Mouse (Mus musculus) cerebellum, adult 2 months (tissue): ENCODE measurements around the gene Prdm11. TPM values are rescaled to one million over a fixed set of nuclear protein-coding genes. Genes with fewer than 3 reads are reported as not detected.

Source experiments
- DNase-seq, 2 experiments: peaks; one replicate each; pipeline ENCODE4 v3.0.0; 2021
- H3K27ac ChIP-seq: fragments of 200-500 bp; 2 replicates; pipeline ENCODE4 v1.5.1; 2012; ENCODE audit warnings: low read length, control low read depth, inconsistent platforms; ENCODE audit not compliant: insufficient read depth
- H3K27me3 ChIP-seq: fragments of 200-500 bp; 2 replicates; pipeline ENCODE4 v1.6.1; 2012; ENCODE audit warnings: inconsistent platforms, mild to moderate bottlenecking, low read length, moderate library complexity; ENCODE audit not compliant: control insufficient read depth, insufficient read depth
- H3K4me1 ChIP-seq: fragments of 200-500 bp; 2 replicates; pipeline ENCODE4 v1.6.1; 2011; ENCODE audit warnings: low read length; ENCODE audit not compliant: control insufficient read depth, insufficient read depth
- H3K4me3 ChIP-seq: fragments of 200-500 bp; replicated peaks from 2 replicates; pipeline ENCODE3; 2011; ENCODE audit warnings: mild to moderate bottlenecking, low read depth, low read length, control low read depth; ENCODE audit not compliant: insufficient read depth
- CTCF ChIP-seq: fragments of 200-500 bp; IDR thresholded peaks from 2 replicates; pipeline ENCODE4 v1.5.1; 2011; ENCODE audit warnings: low read depth, mild to moderate bottlenecking, control low read depth, low read length, moderate library complexity, borderline replicate concordance; ENCODE audit not compliant: insufficient read depth
- POLR2A ChIP-seq: fragments of 200-500 bp; IDR thresholded peaks from 2 replicates; pipeline ENCODE4 v1.6.1; 2011; ENCODE audit warnings: low read length, control low read depth, borderline replicate concordance; ENCODE audit not compliant: insufficient read depth
- WGBS: fragments of 180-500 bp; shearing (Covaris S2); methylation state at CpG from one replicate; pipeline ENCODE4 v1.1.7; 2018; 5-methylcytosine and 5-hydroxymethylcytosine counted together
- polyA plus RNA-seq: library from polyadenylated mRNA; depleted of rRNA; stranded (reverse); fragments of >200 nt; gene quantifications from 2 replicates; pipeline ENCODE4 v1.2.3, GENCODE M21; 2012

The Prdm11 gene
- polyA plus RNA-seq, 1 experiment = 10.3 TPM

DNA sequence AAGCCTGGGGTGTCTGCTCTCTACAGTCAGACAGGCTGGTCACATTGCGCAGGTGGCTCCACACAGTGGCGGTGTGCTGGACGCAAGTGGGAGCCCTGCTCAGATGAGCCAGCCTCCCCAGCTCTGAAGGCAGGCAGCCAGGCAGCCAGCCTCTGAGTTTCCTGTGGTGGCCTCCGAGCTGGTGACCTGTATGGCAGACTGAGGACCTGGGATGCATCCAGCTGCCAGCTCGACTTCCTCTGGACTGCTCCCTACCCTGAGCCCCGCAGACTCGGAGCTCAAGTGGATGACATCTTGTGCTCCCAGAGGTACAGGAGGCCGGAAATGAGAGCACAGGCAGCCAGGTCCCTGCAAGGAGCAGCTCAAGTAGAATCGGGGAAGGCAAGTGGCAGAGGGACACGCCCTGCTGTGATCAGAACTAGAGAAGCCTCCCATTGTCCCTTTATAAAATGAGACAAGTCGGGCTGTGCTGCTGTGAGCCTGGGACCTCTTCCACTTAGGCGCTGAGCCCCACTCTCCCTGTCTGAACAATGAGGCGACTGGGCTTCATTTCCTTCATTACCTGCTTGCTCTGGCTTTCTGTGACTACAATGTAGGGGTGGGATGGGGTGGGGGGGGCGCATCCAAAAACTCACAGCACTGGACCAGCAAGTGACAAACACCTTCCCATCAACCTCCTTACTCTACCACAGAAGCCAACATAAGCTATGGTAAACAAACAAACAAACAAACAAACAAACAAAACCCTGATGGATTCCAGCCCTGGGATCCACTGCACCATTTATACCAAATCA is 16.5 kb downstream of the Prdm11 start:
- Histone ChIP-seq H3K4me1 (peaks cover 54% of the 10 kb centered on the region), H3K27ac (peak overlapping the region; percentile 70), H3K27me3 (no peaks in the 10 kb centered on the region), H3K4me3 (no peak overlapping the region)
- TF ChIP-seq CTCF (no peak; the same call in 1 of the 2 replicates), POLR2A (no peak)
- DNase-seq = peak; percentile 73 to 78
- WGBS = 5% methylated on average over 14 of the region's 14 CpGs

- 61% methylated on average over 6 of the region's 6 CpGs for WGBS
- TF ChIP-seq POLR2A (no peak), CTCF (peak; percentile 37)
- no peak for DNase-seq
- Histone ChIP-seq H3K4me1 (peaks cover 54% of the 10 kb centered on the region), H3K27ac (no peak overlapping the region), H3K27me3 (no peaks in the 10 kb centered on the region), H3K4me3 (no peak overlapping the region)
Measured at GRCm38 (mm10) chr2:93028865-93029264, 17.1 kb downstream of the Prdm11 start.

DNA sequence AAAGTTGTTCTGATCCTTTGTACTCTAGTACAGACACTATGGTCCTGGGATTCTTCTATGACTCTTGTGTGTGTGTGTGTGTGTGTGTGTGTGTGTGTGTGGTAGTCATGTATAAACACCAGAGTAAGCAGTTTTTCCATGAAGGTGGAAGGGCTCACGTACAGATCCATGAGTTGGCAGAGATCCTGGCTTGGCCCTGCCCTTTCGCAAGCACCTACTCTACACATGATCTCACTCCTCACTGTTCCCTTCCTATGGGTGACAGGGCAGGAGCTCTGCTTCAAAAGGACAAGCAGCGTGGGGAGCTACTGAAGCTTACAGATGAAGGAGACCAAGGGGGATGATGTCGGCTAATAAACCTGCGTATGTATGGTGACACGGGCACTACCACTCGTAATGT is 18.3 kb downstream of the Prdm11 start:
- WGBS = 91% methylated on average over 7 of the region's 7 CpGs
- TF ChIP-seq POLR2A (no peak), CTCF (no peak)
- H3K4me3 ChIP-seq = no peak overlapping the region
- no peak for DNase-seq
- H3K4me1 ChIP-seq = peaks cover 50% of the 10 kb centered on the region
- no peak overlapping the region for H3K27ac ChIP-seq
- H3K27me3 ChIP-seq = no peaks in the 10 kb centered on the region

- 64% methylated on average over 3 of the region's 3 CpGs for WGBS
- Histone ChIP-seq H3K4me1 (peaks cover 18% of the 10 kb centered on the region), H3K27ac (no peak overlapping the region)
Measured at GRCm38 (mm10) chr2:93024431-93024830, 21.5 kb downstream of the Prdm11 start.

DNA sequence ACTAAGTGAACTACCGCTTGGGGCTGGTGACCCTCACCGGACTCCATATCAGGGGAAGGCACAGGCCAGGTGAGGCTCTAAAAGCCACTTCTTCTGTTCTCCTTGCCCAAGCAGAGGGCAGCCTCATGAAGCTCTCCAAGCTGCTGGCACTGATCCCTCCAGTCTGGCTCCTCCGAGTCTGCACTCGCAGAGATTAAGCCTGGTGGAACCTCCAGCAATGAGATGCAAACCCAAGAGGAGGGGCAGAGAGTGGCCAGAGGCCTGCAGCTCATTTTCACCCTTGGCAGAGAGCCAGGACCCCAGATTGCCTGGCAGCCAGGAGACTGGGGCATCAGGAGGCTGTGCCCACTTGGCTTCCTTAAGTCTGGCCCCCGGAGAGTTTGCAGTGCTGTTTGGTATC is 27.1 kb downstream of the Prdm11 start:
- H3K4me1 ChIP-seq = peaks cover 16% of the 10 kb centered on the region
- WGBS = 23% methylated on average over 5 of the region's 5 CpGs
- no peak overlapping the region for H3K4me3 ChIP-seq
- DNase-seq = peak; percentile 68 to 75
- no peak overlapping the region for H3K27ac ChIP-seq
- no peaks in the 10 kb centered on the region for H3K27me3 ChIP-seq
- TF ChIP-seq POLR2A = no peak
- TF ChIP-seq CTCF = no peak

More at GRCm38 (mm10) chr2:93024431-93024830, 21.5 kb downstream of the Prdm11 start:
- H3K4me3 ChIP-seq = no peak overlapping the region
- DNase-seq = no peak
- no peak for TF ChIP-seq POLR2A
- no peak for TF ChIP-seq CTCF
- H3K27me3 ChIP-seq = no peaks in the 10 kb centered on the region

DNA sequence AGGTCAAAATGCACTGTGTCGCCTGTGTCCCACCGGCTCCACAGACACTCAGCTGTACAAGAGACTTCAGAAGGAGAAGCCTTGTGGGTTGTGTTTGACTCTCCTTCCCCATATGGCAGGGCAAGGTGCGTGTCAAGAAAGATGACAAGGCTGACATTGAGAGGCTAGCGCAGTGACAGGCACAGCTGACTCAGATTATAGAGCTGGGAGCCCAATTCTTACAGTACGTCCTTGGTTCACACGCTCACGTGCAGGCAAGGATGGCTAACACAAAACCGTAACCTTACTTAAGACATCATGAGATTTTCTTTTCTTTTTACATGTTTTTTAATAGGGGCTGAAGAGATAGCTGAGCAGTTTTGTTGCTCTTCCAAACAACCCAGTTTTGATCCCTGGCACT is 28.8 kb downstream of the Prdm11 start:
- TF ChIP-seq CTCF (no peak), POLR2A (no peak)
- Histone ChIP-seq H3K27me3 (no peaks in the 10 kb centered on the region), H3K4me3 (no peak overlapping the region), H3K4me1 (peaks cover 16% of the 10 kb centered on the region), H3K27ac (no peak overlapping the region)
- DNase-seq = no peak
- 89% methylated on average over 8 of the region's 8 CpGs for WGBS

GRCm38 (mm10) chr2:93015041-93015440 is 30.9 kb downstream of the Prdm11 start:
- TF ChIP-seq POLR2A (no peak), CTCF (no peak)
- WGBS = 8% methylated on average over 40 of the region's 40 CpGs
- Histone ChIP-seq H3K4me1 (peaks cover 16% of the 10 kb centered on the region), H3K27me3 (no peaks in the 10 kb centered on the region), H3K27ac (no peak overlapping the region), H3K4me3 (peak overlapping the region; percentile 46)
- peak in 1 of 2 experiments; percentile 52 for DNase-seq
